Comparison of ENCODE assay signal across 17 mouse cellular contexts in genomic region chr11:62873479-62873878, GRCm38 (mm10). TPM values are rescaled to one million over a fixed set of nuclear protein-coding genes. Genes with fewer than 3 reads are reported as not detected.
DNase-seq lines count a peak whose midpoint lies in the region; TF ChIP-seq lines count a peak whose summit lies in the region.
"Had no signal": no experiment of that assay in that cellular context is flagged by ENCODE, and none has a peak within 500 bp of the region (broad histone marks: within the 10 kb centered on the region; RNA-seq: fewer than 3 reads in every experiment).

No protein-coding gene starts in this region.

- H3K4me3 ChIP-seq in gastrocnemius, adult 2 months: no peak overlapping the region
- no peak overlapping the region for H3K4me3 ChIP-seq in brown adipose tissue, adult 24 weeks (ENCODE audit: insufficient read depth, low read depth, low read length)
- H3K4me3 ChIP-seq: embryonic facial prominence, embryonic 10.5 days; embryonic facial prominence, embryonic 12.5 days; forebrain, embryonic 13.5 days; forebrain, embryonic 15.5 days had no signal

- no peak for TF ChIP-seq CTCF in gastrocnemius, adult 2 months (IDR thresholded peaks at IDR 0.05)

- H3K27ac ChIP-seq in gastrocnemius, adult 2 months: no peak overlapping the region
- H3K27ac ChIP-seq in brown adipose tissue, adult 24 weeks (replicated peaks; ENCODE audit: low read depth, low read length): peak overlapping the region; percentile 75
- H3K27ac ChIP-seq: embryonic facial prominence, embryonic 10.5 days; embryonic facial prominence, embryonic 12.5 days; forebrain, embryonic 13.5 days; forebrain, embryonic 15.5 days had no signal

- H3K4me1 ChIP-seq in brown adipose tissue, adult 24 weeks (ENCODE audit: control insufficient read depth, insufficient read depth, insufficient read length, low read length): peaks cover 2% of the 10 kb centered on the region; the same call in 1 of the 2 replicates
- H3K4me1 ChIP-seq: embryonic facial prominence, embryonic 12.5 days; forebrain, embryonic 13.5 days; forebrain, embryonic 15.5 days had no signal

- intact Hi-C loops in gastrocnemius, adult 2 months (cut with DNase I): no loop called here
- intact Hi-C loops in gastrocnemius, postnatal 14 days (cut with DNase I; ENCODE audit: low total_unique reads): no loop called here

- peak; percentile 64 for DNase-seq in adrenal gland, postnatal 10 days
- no peak for DNase-seq in adrenal gland, postnatal 4 days (ENCODE audit: low spot score in 2 of 2)
- DNase-seq in gastrocnemius, adult 2 months: peak; percentile 26
- no peak for DNase-seq in gastrocnemius, postnatal 14 days
- no peak for DNase-seq in lung, postnatal 25 days (ENCODE audit: low spot score)
- DNase-seq: cerebellum, adult 11-12 months; cerebellum, adult 2 months; cerebellum, adult 9-10 months; cerebellum, postnatal 10 days; cerebellum, postnatal 25 days; forebrain, postnatal 0 days had no signal

RNA-seq across cellular contexts. Expression of gene Tvp23b, which starts 5.8 kb away (rescaled TPM):
- total RNA-seq in adrenal gland, postnatal 10 days (2021): 10 to 100 TPM; 34.5 to 35.9 TPM
- total RNA-seq in adrenal gland, postnatal 4 days (2021): 10 to 100 TPM; 34.4 to 41.1 TPM
- total RNA-seq in gastrocnemius, adult 2 months (2021): 1 to 10 TPM; 4.5 to 7.6 TPM
- 1 to 10 TPM; 8.9 to 9.8 TPM for total RNA-seq in gastrocnemius, postnatal 14 days (2021)
- 16.4 and 28.5 TPM in 2 replicates for polyA plus RNA-seq in brown adipose tissue, adult 24 weeks (2012; ENCODE audit: insufficient read depth, insufficient read length, missing spikeins)

RNA-seq across cellular contexts. Expression of gene Fbxw10, which starts 26.6 kb away (rescaled TPM):
- total RNA-seq in adrenal gland, postnatal 10 days (2021): under 1 TPM; 0.94 to 0.99 TPM
- total RNA-seq in adrenal gland, postnatal 4 days (2021): 1 to 10 TPM; 2.0 to 2.5 TPM
- under 1 TPM; 0.33 to 0.45 TPM for total RNA-seq in gastrocnemius, adult 2 months (2021)
- total RNA-seq in gastrocnemius, postnatal 14 days (2021): under 1 TPM; 0.24 to 0.59 TPM
- 0.55 TPM in 1 of 2 replicates, not detected in the other for polyA plus RNA-seq in brown adipose tissue, adult 24 weeks (2012; ENCODE audit: insufficient read depth, insufficient read length, missing spikeins)
- total RNA-seq: MEL had no signal

RNA-seq across cellular contexts. Expression of gene Trim16, which starts 53.4 kb away (rescaled TPM):
- 10 to 100 TPM; 14.9 to 19.1 TPM for total RNA-seq in adrenal gland, postnatal 10 days (2021)
- 10 to 100 TPM in 1 of 2 experiments, 1 to 10 TPM in 1; 9.9 to 11.7 TPM for total RNA-seq in adrenal gland, postnatal 4 days (2021)
- total RNA-seq in gastrocnemius, adult 2 months (2021): 10 to 100 TPM; 34.8 to 38.4 TPM
- 10 to 100 TPM; 28.9 to 30.2 TPM for total RNA-seq in gastrocnemius, postnatal 14 days (2021)
- 12.2 and 19.9 TPM in 2 replicates for polyA plus RNA-seq in brown adipose tissue, adult 24 weeks (2012; ENCODE audit: insufficient read depth, insufficient read length, missing spikeins)

Comparison
In these comparisons a context has a peak if more than half of its experiments do, and no peak if none do; other contexts are left out.
1. DNase-seq: peak in adrenal gland, postnatal 10 days (single experiment) and gastrocnemius, adult 2 months (single experiment); none in adrenal gland, postnatal 4 days (0 of 2), gastrocnemius, postnatal 14 days (single experiment) and lung, postnatal 25 days (single experiment).